Mouse (Mus musculus): ENCODE results near the gene Il10ra. TPM values are rescaled to one million over a fixed set of nuclear protein-coding genes. Genes with fewer than 3 reads are reported as not detected.

Il10ra gene
- polyA plus RNA-seq, 1 experiment from 2014 or later: 6.6 TPM

DNA sequence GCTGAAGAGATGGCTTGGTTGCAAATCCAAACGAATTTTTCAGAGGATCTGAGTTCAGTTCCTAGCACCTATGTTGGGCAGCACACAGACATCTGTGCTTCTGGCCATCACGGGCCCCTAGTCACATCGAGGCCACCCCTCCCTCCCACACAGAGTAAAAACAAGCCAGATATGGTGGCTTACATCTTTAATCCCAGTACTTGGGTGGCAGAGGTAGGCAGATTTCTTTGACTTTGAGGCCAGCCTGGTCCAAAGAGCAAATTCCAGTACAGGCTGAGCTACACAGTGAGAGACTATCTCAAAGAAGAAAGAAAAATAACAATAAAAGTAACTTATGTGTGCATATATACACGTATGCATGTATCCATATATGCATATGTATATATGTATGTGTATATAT is 62.8 kb downstream of the Il10ra start:
- WGBS: 70% methylated on average over 4 of the region's 4 CpGs

GRCm38 (mm10) chr9:45205143-45205542 is 63.8 kb downstream of the Il10ra start:
- no peak overlapping the region for H3K4me3 ChIP-seq (ENCODE audit: low read depth, low read length)
- no peak for DNase-seq (ENCODE audit: low spot score)
- H3K36me3 ChIP-seq (ENCODE audit: control insufficient read depth, insufficient read depth, low read length): no peaks in the 10 kb centered on the region
- H3K4me1 ChIP-seq (replicated peaks; ENCODE audit: control insufficient read depth, insufficient read depth, low read length): 0 out of 2 replicates have a peak, but pooled peaks cover 3% of the 10 kb centered on the region
- 79% methylated on average over 5 of the region's 5 CpGs for WGBS
- no peak for ATAC-seq (replicated peaks; ENCODE audit: low FRiP score)
- no peaks in the 10 kb centered on the region for H3K27me3 ChIP-seq (replicated peaks; ENCODE audit: control insufficient read depth, insufficient read depth, low read length)
- H3K27ac ChIP-seq (ENCODE audit: low read depth, low read length): no peak overlapping the region
- H3K9me3 ChIP-seq (ENCODE audit: control insufficient read depth, low read length): no peaks in the 10 kb centered on the region
- no peak overlapping the region for H3K9ac ChIP-seq (ENCODE audit: low read depth, low read length)
- no peak overlapping the region for H3K4me2 ChIP-seq

More for the DNA sequence above, 62.8 kb downstream of the Il10ra start:
- DNase-seq (ENCODE audit: low spot score): no peak
- Histone ChIP-seq H3K9me3 (ENCODE audit: control insufficient read depth, low read length) (no peaks in the 10 kb centered on the region), H3K4me3 (ENCODE audit: low read depth, low read length) (no peak overlapping the region), H3K9ac (ENCODE audit: low read depth, low read length) (no peak overlapping the region), H3K27me3 (replicated peaks; ENCODE audit: control insufficient read depth, insufficient read depth, low read length) (0 out of 2 replicates have a peak, but pooled peaks cover under 1% of the 10 kb centered on the region), H3K4me1 (replicated peaks; ENCODE audit: control insufficient read depth, insufficient read depth, low read length) (0 out of 2 replicates have a peak, but pooled peaks cover 3% of the 10 kb centered on the region), H3K4me2 (no peak overlapping the region), H3K36me3 (ENCODE audit: control insufficient read depth, insufficient read depth, low read length) (no peaks in the 10 kb centered on the region), H3K27ac (ENCODE audit: low read depth, low read length) (no peak overlapping the region)
- ATAC-seq (replicated peaks; ENCODE audit: low FRiP score): no peak

Small RNA genes lying within 50 kb of the gene (microRNA-seq; reads per million reads assigned to microRNA genes)
- gene Mir7086 (ENCODE audit: borderline number of aligned reads): not detected

Other genes starting within 250 kb of the Il10ra start
- 6.4 and 6.5 TPM in 2 replicates for gene Mpzl2, start 229.3 kb downstream of the Il10ra start, polyA plus RNA-seq (2014; fragmentation: Nextera tagmentation; extraction: Ambion mirVana)
- 1.0 and 1.3 TPM in 2 replicates for gene Mpzl3, start 214.0 kb downstream of the Il10ra start, polyA plus RNA-seq (2014; fragmentation: Nextera tagmentation; extraction: Ambion mirVana)
- 0.16 and 0.18 TPM in 2 replicates for gene Jaml, start 190.0 kb downstream of the Il10ra start, polyA plus RNA-seq (2014; fragmentation: Nextera tagmentation; extraction: Ambion mirVana)
- gene Scn2b, start 151.4 kb downstream of the Il10ra start, polyA plus RNA-seq (2014; fragmentation: Nextera tagmentation; extraction: Ambion mirVana): 1.9 and 2.3 TPM in 2 replicates
- gene Scn4b, start 130.8 kb downstream of the Il10ra start, polyA plus RNA-seq (2014; fragmentation: Nextera tagmentation; extraction: Ambion mirVana): 0.22 and 0.41 TPM in 2 replicates
- 0.15 TPM in 1 of 2 replicates, not detected in the other for gene BC049352, start 87.1 kb downstream of the Il10ra start, polyA plus RNA-seq (2014; fragmentation: Nextera tagmentation; extraction: Ambion mirVana)
- 0.17 TPM in 1 of 2 replicates, not detected in the other for gene Tmprss4, start 65.1 kb downstream of the Il10ra start, polyA plus RNA-seq (2014; fragmentation: Nextera tagmentation; extraction: Ambion mirVana)
- 0.08 TPM in 1 of 2 replicates, not detected in the other for gene Tmprss13, start 50.0 kb upstream of the Il10ra start, polyA plus RNA-seq (2014; fragmentation: Nextera tagmentation; extraction: Ambion mirVana)
- 14.0 and 14.2 TPM in 2 replicates for gene Fxyd6, start 101.0 kb upstream of the Il10ra start, polyA plus RNA-seq (2014; fragmentation: Nextera tagmentation; extraction: Ambion mirVana)
- 2.2 and 2.4 TPM in 2 replicates for gene Fxyd2, start 130.5 kb upstream of the Il10ra start, polyA plus RNA-seq (2014; fragmentation: Nextera tagmentation; extraction: Ambion mirVana)
- 0.08 and 0.27 TPM in 2 replicates for gene Dscaml1, start 157.5 kb upstream of the Il10ra start, polyA plus RNA-seq (2014; fragmentation: Nextera tagmentation; extraction: Ambion mirVana)